Mouse (Mus musculus): ENCODE results near the gene Osbpl3.

Gene Osbpl3

DNA sequence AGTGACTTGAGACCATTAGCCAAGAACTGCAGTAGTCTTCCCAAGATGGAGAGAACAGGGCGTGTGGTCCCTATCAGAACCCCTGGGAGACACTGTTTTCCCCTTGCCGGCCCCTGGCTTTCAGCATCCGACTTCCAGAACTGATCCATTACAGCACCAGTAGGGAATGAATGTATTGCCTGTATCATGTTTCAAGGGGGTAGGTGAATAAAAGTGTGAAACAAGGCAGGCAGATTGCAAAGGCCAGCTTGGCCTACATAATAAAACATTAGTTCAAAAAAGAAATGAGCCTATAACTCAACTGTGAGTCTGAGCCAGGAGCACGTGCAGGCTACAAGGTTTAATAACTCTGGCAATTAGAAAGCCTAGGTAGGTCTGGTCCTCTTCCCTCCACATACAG, 52.5 kb downstream of the Osbpl3 start:
- no peak for DNase-seq (ENCODE audit: extremely low spot score, low spot score)

DNA sequence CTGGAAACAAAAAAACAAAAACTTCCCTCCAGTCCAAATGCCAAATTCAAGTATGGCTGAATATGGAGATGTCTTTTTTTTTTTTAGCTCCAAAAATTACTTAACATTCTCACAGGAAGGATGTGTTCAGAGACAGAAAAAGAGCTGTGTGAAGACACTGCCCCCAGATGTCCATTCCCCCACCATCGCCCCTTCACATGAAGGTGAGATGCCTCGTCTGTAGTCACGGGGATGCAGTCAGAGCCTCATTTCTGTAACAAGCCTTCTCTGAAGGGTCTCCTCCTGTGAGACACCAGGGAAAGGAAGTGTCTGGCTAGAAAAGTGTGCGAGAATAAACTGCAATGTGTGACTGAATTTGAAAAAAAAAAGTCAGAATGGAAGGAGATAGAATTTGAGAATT, 53.1 kb downstream of the Osbpl3 start:
- DNase-seq (ENCODE audit: extremely low spot score, low spot score) = no peak

DNA sequence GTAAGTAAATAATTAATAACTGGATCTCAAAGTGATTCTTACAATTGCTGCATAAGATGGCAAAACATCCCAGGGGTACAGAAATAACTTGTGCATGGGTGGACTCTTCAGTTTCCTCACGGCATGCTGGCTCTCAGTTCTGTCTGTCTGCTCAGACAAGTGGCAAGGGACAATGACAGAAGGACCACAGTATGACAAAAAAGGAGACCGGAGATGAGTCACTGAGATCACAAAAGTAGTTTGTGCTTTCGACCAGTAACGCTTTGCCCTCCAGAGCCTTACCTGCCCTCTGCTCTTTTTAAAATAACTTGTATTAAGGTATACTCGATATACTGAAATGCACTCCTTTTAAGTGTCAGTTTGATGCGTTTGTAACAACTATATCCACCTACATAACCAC, 55.8 kb downstream of the Osbpl3 start:
- DNase-seq (ENCODE audit: extremely low spot score, low spot score) = no peak

DNA sequence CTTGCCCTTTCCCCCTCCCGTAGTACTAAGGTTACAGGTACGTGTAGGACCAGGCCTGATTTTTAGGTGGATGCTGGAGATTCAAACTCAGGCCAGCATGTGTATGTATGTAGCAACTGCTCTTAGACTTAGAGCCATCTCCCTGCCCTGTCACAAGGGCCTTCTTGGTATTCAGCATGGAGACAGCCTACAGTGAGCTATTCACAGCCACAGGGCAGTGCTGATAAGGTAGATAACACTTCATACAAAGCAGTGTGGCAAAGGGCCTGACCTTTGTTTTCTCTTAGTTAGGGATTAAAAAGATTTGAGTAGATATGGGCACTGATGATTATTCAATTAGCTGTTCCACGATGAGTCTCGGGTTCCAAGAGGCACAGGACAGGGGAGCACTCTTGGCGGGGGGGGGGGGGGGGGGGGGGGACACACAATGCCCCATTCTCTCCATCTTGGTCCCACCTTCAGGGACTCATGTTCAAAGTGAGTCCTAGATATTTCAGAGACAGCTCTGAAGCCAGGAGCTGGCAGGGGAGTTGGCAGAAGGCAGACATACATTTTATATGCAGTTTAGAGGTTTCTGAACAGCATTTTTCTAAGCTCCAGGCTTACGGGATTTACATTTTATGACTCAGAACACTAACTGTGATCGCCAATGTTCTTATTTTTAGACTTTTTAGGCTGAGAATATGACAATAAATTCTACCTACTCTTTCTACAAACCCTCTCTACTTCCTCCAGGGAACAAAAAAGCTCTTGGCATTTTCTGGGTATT, 56.4 kb downstream of the Osbpl3 start:
- no peak for DNase-seq (ENCODE audit: extremely low spot score, low spot score)

DNA sequence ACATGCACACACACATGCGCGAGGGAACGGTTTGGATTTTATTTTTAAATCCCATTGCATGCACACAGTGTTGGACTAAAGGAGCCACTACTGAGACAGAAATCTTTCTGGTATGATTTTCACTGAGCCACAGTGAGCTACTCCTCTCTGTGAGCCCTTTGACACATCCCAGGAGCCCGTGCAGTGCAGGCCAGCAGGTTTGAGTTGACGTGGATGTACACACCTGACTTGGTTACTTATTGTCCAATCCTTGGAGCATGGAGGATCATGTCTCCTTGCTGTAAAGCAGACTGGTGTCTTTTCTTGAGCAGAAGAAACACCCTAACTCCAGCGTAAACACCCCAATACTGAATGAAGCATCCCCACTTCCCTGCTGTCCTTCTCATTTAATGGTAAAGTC, 57.7 kb downstream of the Osbpl3 start:
- no peak for DNase-seq (ENCODE audit: extremely low spot score, low spot score)

DNA sequence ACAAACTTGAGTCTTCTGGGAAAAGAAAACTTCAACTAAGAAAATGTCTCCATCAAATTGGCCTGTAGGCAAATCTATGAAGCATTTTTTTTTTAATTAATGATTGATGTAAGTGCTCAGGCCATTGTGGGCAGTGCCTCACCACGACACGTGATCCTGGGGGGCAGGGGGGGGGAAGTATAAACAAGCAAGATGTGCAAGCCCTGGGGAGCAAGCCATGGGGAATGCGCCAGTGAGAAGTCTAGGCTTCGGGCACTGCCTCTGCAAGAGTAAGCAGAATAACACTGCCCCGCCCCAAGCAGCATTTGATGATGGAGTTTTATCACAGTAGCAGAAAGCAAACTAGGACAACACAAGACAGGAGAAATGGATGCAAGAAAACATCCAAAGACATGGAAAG, 58.9 kb downstream of the Osbpl3 start:
- DNase-seq (ENCODE audit: extremely low spot score, low spot score) = no peak

DNA sequence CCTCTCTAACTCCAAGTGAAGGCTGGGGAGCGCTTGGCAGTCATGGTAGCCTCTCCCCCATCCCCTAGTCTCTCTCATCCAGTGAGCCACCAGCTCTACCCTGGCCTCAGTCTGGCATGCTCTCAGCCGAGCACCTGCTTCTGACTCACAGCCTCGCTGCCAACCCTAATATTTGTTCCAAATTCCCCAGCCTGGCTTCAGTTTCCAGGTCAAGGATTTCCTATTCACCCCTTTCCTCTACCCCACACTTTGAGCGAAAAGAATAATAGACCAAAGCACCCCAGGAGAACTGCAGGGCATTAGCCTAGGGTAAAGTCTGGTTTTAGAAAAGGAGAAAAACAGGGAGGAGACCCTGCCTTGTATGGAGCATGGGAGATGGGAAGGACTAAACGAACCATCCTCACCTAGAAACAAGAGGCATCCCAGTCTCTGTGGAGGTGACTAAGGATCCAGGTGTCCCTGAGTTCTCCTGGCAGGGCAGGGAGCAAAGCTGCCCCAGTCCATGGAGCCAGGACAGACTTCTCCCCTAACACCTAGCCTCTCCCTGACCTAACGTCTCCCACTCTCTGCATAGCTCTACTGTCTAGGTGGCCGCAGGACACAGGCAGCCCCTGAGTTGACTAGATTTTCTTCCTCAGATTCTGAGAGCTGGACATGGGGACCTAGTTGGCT, 60.2 kb downstream of the Osbpl3 start:
- no peak for DNase-seq (ENCODE audit: extremely low spot score, low spot score)

DNA sequence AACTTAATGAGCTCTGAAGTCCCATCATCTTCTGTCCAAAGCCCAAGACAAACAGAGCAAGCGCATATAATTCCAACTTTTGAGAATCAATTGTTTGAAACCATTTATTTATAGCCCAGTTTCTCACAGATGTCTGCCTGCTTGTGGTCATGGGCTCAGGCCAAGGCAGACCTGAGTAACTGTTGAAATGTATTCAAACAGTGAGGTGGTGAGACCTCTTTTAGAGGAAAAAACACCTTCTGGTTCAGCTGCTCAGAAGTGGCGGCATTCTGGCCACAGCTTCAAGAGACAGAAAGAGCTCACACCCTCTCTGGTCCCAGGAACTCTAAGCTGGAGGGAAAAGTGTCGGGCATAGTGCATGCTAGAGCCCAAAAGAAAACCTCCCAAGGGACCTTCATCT, 61.6 kb downstream of the Osbpl3 start:
- no peak for DNase-seq (ENCODE audit: extremely low spot score, low spot score)

DNA sequence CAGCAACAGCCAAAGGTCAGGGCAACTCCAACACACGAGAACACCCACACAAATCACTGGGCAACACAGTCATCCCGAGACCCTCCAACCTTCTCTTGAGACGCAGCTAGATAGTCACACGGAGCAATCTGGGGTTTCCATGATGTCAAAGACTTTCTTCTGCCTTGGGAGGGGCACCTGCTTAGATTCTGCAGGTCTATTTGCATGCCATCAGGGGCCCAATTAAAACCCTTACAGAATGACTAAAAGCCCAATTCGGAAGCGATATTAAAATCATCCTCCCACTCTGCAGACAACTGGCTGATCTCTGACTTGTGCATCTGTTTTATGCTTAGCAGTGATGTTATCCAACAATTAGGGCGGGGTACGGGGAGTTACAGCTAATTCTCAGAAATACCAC, 62.0 kb downstream of the Osbpl3 start:
- DNase-seq (ENCODE audit: extremely low spot score, low spot score) = no peak

DNA sequence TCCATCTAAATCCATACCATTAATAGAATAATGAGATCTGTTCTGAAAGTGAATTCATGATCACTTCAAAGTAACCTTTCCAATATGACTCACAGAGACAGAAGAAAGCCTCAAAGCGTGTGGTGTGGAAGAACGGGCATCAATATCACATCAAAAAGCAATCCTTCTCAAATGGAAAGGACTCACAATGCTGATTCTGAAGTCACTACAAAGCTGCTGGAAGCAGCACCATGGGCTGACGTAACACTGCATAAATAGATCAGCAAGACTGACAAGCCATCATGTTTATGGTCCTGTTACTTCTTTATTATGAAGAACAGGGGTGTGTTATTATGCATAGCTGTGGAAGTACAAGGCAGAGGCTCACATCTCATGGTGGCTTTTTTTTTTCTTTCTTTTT, 64.0 kb downstream of the Osbpl3 start:
- no peak for DNase-seq (ENCODE audit: extremely low spot score, low spot score)

DNA sequence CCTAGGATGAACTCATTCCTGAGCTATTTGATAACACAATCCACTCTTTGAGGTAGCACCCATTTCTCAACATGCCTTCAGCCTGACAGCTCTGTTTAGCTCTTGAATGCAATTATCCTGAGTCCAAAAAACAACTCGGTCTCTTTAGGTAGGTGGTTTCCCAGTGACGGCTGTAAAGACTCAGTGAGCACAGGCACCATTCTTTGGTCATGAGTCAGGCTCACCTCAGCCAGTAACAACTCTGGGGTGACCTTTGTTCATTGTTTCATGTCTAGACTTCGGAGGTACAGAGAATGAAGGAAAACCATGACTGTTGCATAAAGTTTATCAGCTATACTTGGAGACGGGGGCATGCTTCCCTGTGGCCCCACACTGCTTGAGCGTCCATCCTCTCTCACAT, 65.7 kb downstream of the Osbpl3 start:
- no peak for DNase-seq (ENCODE audit: extremely low spot score, low spot score)

DNA sequence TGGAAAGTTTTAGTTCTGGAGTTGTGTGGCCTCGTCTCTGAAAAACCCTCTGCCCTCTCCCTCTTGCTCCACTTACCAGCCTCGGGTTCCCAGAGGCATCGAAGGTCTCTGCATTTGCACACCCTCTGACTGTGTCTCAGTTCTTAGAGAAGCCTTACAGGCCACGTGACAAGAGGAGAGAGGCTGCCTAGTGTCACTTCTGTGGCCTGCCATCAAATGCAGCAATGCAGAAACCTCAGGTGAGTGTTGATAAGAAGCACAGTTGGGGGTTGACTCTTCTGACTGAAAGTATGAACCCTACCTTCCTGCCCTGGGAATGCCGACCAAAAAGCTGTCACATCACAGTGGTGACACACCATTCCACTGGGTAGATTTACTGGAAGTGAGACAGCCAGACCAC, 68.4 kb downstream of the Osbpl3 start:
- DNase-seq (ENCODE audit: extremely low spot score, low spot score) = no peak

DNA sequence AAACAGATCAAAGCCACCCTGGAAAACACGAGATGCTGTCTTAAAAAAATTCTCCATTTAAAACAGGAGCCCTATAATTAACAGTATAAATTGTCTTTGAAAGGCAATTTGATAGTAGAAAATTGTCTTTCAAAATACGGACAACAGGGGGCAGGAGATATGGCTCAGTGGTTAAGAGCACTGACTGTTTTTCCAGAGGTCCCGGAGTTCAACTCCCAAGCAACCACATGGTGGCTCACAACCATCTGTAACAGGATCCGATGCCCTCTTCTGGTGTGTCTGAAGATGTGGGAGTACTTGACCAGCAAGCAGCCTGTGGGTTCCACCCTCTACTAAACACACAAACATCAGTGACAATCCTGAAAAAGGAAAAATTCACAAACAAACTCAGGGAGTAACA, 69.5 kb downstream of the Osbpl3 start:
- no peak for DNase-seq (ENCODE audit: extremely low spot score, low spot score)

DNA sequence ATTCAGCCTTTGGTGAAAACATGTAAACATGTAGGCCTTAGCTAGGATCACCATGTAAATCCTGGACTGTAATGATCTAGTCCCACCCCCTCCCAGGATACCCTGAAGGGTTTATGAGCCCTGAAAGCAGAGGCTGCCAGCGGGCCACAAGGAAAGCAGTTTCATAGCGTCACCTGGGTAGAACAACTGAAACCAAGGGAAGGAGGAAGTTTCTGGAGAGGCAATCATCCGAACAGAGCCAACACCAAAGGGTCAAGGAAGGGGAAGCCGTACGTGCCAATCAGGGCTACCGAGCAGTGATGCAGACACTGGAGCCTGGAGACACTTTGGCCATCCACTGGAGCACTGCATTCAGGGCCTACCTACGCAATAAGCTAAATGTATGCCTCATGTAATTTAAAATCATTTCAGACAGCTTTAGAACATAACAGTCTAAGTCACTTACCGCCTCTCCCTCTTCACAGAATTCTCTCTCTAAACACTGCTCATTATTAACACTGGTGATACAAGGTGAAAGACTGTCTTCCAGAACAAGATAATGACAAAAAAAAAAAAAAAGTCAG, 70.5 kb downstream of the Osbpl3 start:
- no peak for DNase-seq (ENCODE audit: extremely low spot score, low spot score)

DNA sequence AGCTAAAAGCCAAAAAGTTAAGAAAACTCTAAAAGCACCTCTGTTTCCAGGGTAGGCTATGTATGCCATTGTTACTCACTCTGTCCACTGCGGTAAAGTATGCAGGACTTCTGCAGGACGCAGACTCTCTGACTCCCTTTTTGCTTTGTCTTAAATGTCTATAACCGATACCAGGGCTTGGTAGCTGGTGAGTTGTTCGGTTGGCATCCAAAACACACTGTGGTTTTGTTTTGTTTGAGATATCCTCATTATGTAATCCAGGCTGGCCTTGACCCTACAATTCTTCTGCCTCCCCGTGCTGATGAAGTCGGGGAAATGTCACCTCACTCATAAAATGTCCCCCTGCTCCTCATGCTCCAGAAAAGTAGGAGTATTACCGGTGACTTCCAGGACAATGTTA, 73.3 kb downstream of the Osbpl3 start:
- no peak for DNase-seq (ENCODE audit: extremely low spot score, low spot score)

DNA sequence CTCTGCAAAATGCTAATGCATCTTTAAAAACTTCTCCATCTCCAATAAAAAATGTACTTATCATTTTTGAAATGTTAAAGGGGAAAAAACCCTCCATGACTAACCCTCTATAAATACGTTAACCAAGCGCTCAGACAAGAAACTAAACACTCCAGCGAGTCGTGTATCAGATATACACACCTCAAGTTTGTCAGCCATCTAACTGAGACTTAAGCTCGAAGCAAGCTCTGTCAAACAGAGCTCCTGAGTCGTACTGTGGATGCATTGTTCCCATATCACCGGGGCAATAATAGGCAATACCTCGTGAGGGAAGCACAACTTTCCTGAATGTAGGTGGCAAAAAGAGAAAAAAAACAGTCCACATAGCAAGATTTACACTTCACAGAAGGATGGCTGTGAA, 73.8 kb downstream of the Osbpl3 start:
- DNase-seq (ENCODE audit: extremely low spot score, low spot score) = no peak

DNA sequence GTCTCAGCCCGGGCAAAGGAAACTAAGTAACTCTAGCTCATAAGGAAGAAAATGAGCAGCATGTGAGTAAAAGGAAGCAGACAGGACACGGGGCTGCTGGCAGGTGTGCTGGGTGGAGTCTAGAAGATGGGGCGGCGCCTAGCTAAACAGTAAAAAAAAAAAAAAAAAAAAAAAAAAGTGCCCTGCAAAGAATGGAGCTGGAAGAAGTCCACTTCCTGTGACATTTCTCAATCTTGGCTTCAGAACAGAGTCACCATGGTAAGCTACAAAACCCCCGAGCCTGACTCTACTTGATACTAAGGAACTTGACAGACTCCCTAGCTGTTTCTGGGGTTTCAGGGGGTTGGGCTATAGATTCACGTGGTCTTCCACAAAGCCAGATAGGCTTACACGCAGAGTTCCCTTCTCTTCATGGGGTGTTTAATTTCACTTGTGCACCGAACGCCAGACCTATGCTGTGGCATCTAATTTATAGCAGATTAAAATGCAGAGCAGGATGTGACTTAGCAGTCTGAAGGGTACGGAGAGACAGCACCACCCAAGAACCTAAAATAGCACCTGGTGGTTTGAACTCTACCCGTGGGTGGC, 74.4 kb downstream of the Osbpl3 start:
- DNase-seq (ENCODE audit: extremely low spot score, low spot score) = no peak

DNA sequence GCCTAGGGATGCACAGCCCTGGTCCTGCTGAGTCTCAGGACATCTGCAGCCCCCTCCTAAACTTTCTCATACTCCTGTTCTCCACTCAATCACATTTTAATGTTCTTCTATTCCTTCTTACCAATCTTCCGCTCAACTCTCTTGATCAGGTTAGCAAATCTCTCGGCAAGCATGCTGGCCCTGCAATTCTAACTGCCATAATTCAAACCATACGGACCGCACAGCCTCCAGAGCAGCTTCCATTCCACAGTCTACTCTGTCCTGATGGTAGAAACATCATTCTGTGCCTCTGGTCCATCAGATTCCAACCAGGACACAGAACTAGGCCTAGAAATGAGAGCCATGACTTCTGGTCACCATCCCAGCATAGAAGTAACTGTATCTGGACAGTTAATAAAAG, 76.3 kb downstream of the Osbpl3 start:
- DNase-seq (ENCODE audit: extremely low spot score, low spot score) = no peak

DNA sequence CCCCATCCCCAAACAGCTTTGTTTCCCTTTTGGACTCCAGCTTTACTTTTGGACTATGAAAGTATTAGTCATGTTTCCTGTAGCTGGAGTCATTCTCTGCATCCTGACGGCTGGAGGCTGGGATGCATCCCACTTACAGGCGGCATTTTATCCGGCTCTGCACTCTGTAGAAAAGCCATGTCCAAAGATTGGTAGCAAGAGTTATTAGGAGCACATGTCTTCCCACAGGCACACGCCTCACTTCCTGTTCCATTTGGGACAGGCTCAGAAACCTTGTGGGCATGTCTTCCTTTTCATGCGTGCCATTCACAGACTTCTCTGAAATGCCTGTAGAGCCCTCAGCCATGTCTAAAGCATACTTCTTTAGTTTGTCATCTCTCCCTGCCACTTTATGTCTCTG, 76.9 kb downstream of the Osbpl3 start:
- no peak for DNase-seq (ENCODE audit: extremely low spot score, low spot score)

DNA sequence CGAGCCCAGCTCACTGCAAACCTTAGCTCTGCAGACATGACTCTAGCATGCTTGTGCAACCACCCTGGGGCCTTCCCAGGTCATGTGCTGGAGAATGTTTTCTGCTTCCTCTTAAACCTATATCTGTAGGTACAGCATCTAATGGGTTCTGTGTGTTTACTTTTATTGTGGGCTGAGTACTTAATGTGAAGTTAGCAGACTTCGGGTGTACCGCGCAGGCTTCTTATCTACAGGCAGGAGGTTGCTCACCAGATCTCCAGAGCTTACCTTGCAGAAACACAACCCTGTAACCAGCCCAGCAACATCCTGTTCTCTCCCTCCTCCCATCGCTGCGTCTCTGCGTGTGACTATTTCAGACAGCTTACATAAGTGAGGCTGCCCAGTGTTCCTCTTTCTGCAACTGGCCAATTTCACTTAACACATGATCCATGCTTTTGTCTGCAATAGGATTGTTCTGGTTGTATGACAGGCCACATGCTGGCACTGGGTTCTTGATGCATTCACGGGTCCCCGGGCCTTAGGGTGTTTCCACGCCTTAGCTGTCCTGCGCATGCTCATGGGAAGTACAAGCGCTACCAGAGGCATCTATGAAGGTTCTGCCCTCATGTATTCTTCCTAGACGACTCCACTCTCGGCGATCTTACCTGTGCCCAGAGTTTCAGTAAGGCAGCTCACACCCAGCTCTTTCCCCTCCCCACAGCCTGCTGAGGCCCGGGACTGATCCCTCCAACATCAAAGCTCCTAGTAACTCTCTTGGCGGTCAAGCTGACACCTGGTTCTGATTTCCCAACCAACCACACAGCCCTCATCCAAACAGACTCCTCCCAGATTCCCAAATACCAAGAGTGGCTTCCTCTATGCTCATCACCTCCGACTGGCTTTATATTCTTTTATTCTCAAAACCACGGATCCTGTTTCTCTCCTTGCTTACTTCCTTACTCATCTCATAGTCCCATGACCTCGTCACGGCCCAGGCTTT, 78.0 kb downstream of the Osbpl3 start:
- no peak for DNase-seq (ENCODE audit: extremely low spot score, low spot score)

DNA sequence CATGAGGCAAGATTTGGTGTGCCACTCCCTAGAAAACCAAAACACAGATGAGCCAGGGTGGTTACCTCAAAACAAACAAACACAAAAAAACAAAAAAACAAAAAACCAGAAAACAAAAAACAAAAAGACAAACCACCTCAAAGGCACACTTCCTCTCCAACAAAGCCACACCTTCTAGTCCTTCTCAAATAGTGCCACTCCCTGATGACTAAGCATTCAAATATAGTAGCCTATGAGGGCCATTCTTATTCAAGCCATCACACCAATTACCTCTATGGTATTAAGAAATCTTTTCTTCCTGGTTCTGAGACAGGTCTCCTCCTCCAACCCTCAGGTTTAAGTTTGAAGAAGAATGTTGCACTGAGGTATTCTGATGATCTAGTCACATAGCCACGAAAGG, 79.3 kb downstream of the Osbpl3 start:
- DNase-seq (ENCODE audit: extremely low spot score, low spot score) = no peak
